In the genomic region with DNA sequence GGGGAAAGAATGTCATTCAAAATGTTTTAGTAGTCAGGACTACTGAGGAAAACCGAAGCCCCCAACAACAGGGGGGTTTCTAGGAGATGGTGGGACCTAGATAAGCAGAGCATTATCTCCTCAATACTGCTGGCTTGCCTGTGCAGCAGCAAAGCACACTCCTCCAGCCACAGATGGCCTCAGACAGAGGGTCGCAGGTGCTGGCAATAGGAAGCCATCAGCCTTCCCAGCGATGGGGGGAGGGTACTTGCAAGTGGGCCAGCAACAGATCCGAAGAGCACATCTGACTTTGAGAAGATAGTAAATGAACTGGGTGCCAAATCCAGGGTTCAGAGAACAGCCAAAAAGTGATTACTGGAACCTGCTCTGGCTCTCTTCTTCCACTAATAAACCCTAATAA, we compare ENCODE assay signal across 24 mouse cellular contexts.
DNase-seq lines count a peak whose midpoint lies in the region; ATAC-seq and TF ChIP-seq lines count a peak whose summit lies in the region.
"Had no signal": no experiment of that assay in that cellular context is flagged by ENCODE, and none has a peak within 500 bp of the region (broad histone marks: within the 10 kb centered on the region; RNA-seq: fewer than 3 reads in every experiment).

No protein-coding gene starts in this region.

- DNase-seq in neural tube, embryonic 11.5 days (ENCODE audit: low spot score), result no peak
- no peak for DNase-seq in neural tube, embryonic 10.5 days (ENCODE audit: extremely low spot score, low spot score)
- DNase-seq in mesoderm, embryonic 11.5 days (ENCODE audit: low read depth, low spot score), result peak; percentile 19
- no peak for DNase-seq in cerebellum, adult 11 months
- DNase-seq in thymus, adult 2 months, result no peak
- DNase-seq: adrenal gland, postnatal 36 days; cerebellum, adult 11-12 months; forebrain, postnatal 0 days; gastrocnemius, postnatal 14 days; heart, adult 11 months; kidney, postnatal 36 days; layer of hippocampus, adult 9-11 months; liver; liver, postnatal 0 days had no signal

- H3K27ac ChIP-seq in forebrain, embryonic 12.5 days, result no peak overlapping the region
- H3K27ac ChIP-seq in forebrain, embryonic 13.5 days, result no peak overlapping the region
- H3K27ac ChIP-seq in neural tube, embryonic 11.5 days (ENCODE audit: low read depth, low read length), result peak overlapping the region; percentile 62; the same call in 1 of the 2 replicates
- 0 out of 2 replicates have a peak overlapping the region, but pooled peaks have one; percentile 5 for H3K27ac ChIP-seq in hindbrain, embryonic 12.5 days
- no peak overlapping the region for H3K27ac ChIP-seq in thymus, adult 2 months (ENCODE audit: control insufficient read depth, insufficient read depth, low read length)
- H3K27ac ChIP-seq: embryonic facial prominence, embryonic 10.5 days; neural tube, embryonic 12.5 days; stomach, postnatal 0 days had no signal

- no peak overlapping the region for H3K4me2 ChIP-seq in forebrain, embryonic 12.5 days
- no peak overlapping the region for H3K4me2 ChIP-seq in forebrain, embryonic 13.5 days
- H3K4me2 ChIP-seq in neural tube, embryonic 11.5 days (ENCODE audit: low read depth), result no peak overlapping the region
- no peak overlapping the region for H3K4me2 ChIP-seq in hindbrain, embryonic 12.5 days (replicated peaks)
- H3K4me2 ChIP-seq: heart, embryonic 11.5 days; neural tube, embryonic 12.5 days had no signal

- no peaks in the 10 kb centered on the region for H3K36me3 ChIP-seq in forebrain, embryonic 12.5 days (replicated peaks)
- no peaks in the 10 kb centered on the region for H3K36me3 ChIP-seq in forebrain, embryonic 13.5 days (ENCODE audit: poor library complexity, severe bottlenecking)
- no peaks in the 10 kb centered on the region for H3K36me3 ChIP-seq in neural tube, embryonic 11.5 days (ENCODE audit: control insufficient read depth, insufficient read depth, low read length)
- H3K36me3 ChIP-seq in hindbrain, embryonic 12.5 days, result no peaks in the 10 kb centered on the region
- H3K36me3 ChIP-seq in thymus, adult 2 months (ENCODE audit: control insufficient read depth, insufficient read depth, low read length), result no peaks in the 10 kb centered on the region
- H3K36me3 ChIP-seq: embryonic facial prominence, embryonic 10.5 days; neural tube, embryonic 12.5 days had no signal

- TF ChIP-seq POLR2A in thymus, adult 2 months (IDR thresholded peaks at IDR 0.05; ENCODE audit: control insufficient read depth, extremely low read depth, insufficient read depth, low read length, poor library complexity), result no peak

- no peak overlapping the region for H3K4me3 ChIP-seq in forebrain, embryonic 12.5 days (replicated peaks)
- H3K4me3 ChIP-seq in forebrain, embryonic 13.5 days, result no peak overlapping the region
- H3K4me3 ChIP-seq in neural tube, embryonic 11.5 days (ENCODE audit: low read depth, low read length), result no peak overlapping the region
- H3K4me3 ChIP-seq in hindbrain, embryonic 12.5 days, result no peak overlapping the region
- H3K4me3 ChIP-seq in thymus, adult 2 months (ENCODE audit: control insufficient read depth, insufficient read depth, low read length), result no peak overlapping the region
- H3K4me3 ChIP-seq: embryonic facial prominence, embryonic 10.5 days; neural tube, embryonic 12.5 days had no signal

- H3K9ac ChIP-seq in forebrain, embryonic 12.5 days, result no peak overlapping the region
- no peak overlapping the region for H3K9ac ChIP-seq in forebrain, embryonic 13.5 days
- no peak overlapping the region for H3K9ac ChIP-seq in neural tube, embryonic 11.5 days (ENCODE audit: low read length)
- H3K9ac ChIP-seq in hindbrain, embryonic 12.5 days, result no peak overlapping the region
- H3K9ac ChIP-seq: forebrain, postnatal 0 days; liver, postnatal 0 days; neural tube, embryonic 12.5 days had no signal

- ATAC-seq in forebrain, embryonic 12.5 days (ENCODE audit: low FRiP score), result 0 out of 2 replicates have a peak, but pooled peaks have one; percentile 54
- ATAC-seq in forebrain, embryonic 13.5 days, result no peak
- no peak for ATAC-seq in neural tube, embryonic 11.5 days (ENCODE audit: insufficient read depth, low FRiP score, low TSS enrichment)
- no peak; the same call in 1 of the 2 replicates for ATAC-seq in hindbrain, embryonic 12.5 days (ENCODE audit: low FRiP score)
- ATAC-seq: forebrain, postnatal 0 days; intestine, postnatal 0 days; liver, postnatal 0 days; lung, postnatal 0 days; Patski had no signal

- 45% methylated on average over 4 of the region's 4 CpGs for WGBS in forebrain, embryonic 12.5 days
- 68% methylated on average over 4 of the region's 4 CpGs for WGBS in forebrain, embryonic 13.5 days
- WGBS in neural tube, embryonic 11.5 days, result 37% methylated on average over 4 of the region's 4 CpGs
- 45% methylated on average over 4 of the region's 4 CpGs for WGBS in hindbrain, embryonic 12.5 days
- WGBS in thymus, adult 2 months, result 42% methylated on average over 4 of the region's 4 CpGs

- no peaks in the 10 kb centered on the region for H3K27me3 ChIP-seq in forebrain, embryonic 12.5 days
- no peaks in the 10 kb centered on the region for H3K27me3 ChIP-seq in forebrain, embryonic 13.5 days
- H3K27me3 ChIP-seq in neural tube, embryonic 11.5 days (ENCODE audit: control insufficient read depth, insufficient read depth, low read length), result no peaks in the 10 kb centered on the region
- no peaks in the 10 kb centered on the region for H3K27me3 ChIP-seq in hindbrain, embryonic 12.5 days
- H3K27me3 ChIP-seq in thymus, adult 2 months (ENCODE audit: control insufficient read depth, insufficient read depth, low read length), result no peaks in the 10 kb centered on the region
- H3K27me3 ChIP-seq: neural tube, embryonic 12.5 days; Patski had no signal

- H3K9me3 ChIP-seq in forebrain, embryonic 12.5 days, result no peaks in the 10 kb centered on the region
- no peaks in the 10 kb centered on the region for H3K9me3 ChIP-seq in forebrain, embryonic 13.5 days (replicated peaks)
- no peaks in the 10 kb centered on the region for H3K9me3 ChIP-seq in neural tube, embryonic 11.5 days (ENCODE audit: control insufficient read depth, low read length)
- no peaks in the 10 kb centered on the region for H3K9me3 ChIP-seq in hindbrain, embryonic 12.5 days (replicated peaks)
- H3K9me3 ChIP-seq: embryonic facial prominence, embryonic 10.5 days; neural tube, embryonic 12.5 days had no signal

- peaks cover 18% of the 10 kb centered on the region for H3K4me1 ChIP-seq in forebrain, embryonic 12.5 days
- 0 out of 2 replicates have a peak, but pooled peaks cover 7% of the 10 kb centered on the region for H3K4me1 ChIP-seq in forebrain, embryonic 13.5 days
- H3K4me1 ChIP-seq in neural tube, embryonic 11.5 days (ENCODE audit: control insufficient read depth, insufficient read depth, low read length), result no peaks in the 10 kb centered on the region
- H3K4me1 ChIP-seq in hindbrain, embryonic 12.5 days, result peaks cover 21% of the 10 kb centered on the region
- no peaks in the 10 kb centered on the region for H3K4me1 ChIP-seq in thymus, adult 2 months (replicated peaks; ENCODE audit: control insufficient read depth, insufficient read depth, low read length)

- TF ChIP-seq CTCF in thymus, adult 2 months (IDR thresholded peaks at IDR 0.05; ENCODE audit: borderline replicate concordance, control insufficient read depth, extremely low read depth, insufficient read depth, low read length, poor library complexity), result no peak

Comparison
In these comparisons a context has a peak if more than half of its experiments do, and no peak if none do; other contexts are left out.
1. H3K27ac ChIP-seq: peak in neural tube, embryonic 11.5 days (single experiment) and hindbrain, embryonic 12.5 days (single experiment); none in forebrain, embryonic 12.5 days (single experiment), forebrain, embryonic 13.5 days (single experiment) and thymus, adult 2 months (single experiment).